Mouse (Mus musculus) thymus, adult 2 months (tissue): Measurements from ENCODE around the gene Soga3.

ENCODE experiments used
- CTCF ChIP-seq: fragments of 200-500 bp; IDR thresholded peaks from 2 replicates; pipeline ENCODE4 v1.5.1; 2012; ENCODE audit warnings: mild to moderate bottlenecking, control low read depth, low read length, moderate library complexity, borderline replicate concordance; ENCODE audit not compliant: control insufficient read depth, poor library complexity, insufficient read depth; ENCODE audit errors: extremely low read depth
- POLR2A ChIP-seq: fragments of 200-500 bp; IDR thresholded peaks from 2 replicates; pipeline ENCODE4 v1.6.1; 2012; ENCODE audit warnings: mild to moderate bottlenecking, low read length, control low read depth, moderate library complexity; ENCODE audit not compliant: control insufficient read depth, poor library complexity, insufficient read depth; ENCODE audit errors: extremely low read depth

DNA sequence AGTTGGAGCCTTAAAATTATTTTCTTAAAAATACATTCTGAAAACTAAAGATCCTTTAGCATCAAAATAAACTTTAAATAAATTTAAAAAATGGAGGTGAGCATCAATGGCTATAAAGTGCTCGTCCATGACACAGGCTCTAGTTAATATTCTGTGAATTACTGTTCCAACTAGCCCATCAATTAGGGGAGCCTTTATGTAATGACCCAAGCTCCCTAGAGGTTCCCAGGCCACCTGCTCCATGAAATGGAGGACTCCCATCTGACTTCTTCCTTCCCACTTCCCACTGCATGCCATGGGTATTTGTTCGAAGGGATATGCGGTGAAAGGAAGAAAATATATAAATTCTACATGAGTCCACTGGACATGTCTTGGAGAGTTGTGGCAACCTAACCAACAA, 36.6 kb downstream of the Soga3 start:
- TF ChIP-seq CTCF, result no peak
- no peak for TF ChIP-seq POLR2A
